Mouse (Mus musculus): ENCODE data around the gene Zfp316. TPM values are rescaled to one million over a fixed set of nuclear protein-coding genes. Genes with fewer than 3 reads are reported as not detected.

Zfp316 gene
- polyA plus RNA-seq, 1 experiment from 2014 or later = 4.5 TPM

DNA sequence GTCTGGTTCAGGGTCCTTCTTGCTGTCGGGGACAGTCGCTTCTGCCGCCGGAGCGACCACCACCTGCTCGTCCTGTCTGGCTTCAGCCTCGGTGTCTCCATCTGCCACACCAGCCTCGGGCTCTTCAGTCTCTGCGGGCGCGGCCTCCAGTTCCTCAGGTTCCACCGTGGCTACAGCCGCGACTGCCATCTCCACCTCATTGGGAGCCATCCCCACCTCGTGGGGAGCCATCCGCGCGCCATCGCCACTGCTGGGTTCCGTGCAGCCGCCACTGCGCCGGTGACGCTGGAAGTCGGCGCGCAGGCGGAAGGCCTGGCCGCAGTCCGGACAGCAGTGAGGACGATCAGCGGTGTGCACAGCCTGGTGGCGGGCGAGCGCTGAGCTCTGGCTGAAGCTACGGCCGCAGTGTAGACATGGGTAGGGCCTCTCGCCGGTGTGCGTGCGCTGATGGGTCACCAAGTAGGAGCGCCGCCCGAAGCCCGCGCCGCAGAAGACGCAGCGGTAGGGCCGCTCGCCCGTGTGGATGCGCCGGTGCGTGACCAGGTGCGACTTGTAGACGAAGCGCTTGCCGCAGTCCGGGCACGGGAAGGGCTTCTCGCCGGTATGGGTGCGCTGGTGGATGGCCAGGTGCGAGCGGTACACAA lies 15.2 kb downstream of the Zfp316 start:
- Histone ChIP-seq H3K4me1 (peaks cover 23% of the 10 kb centered on the region), H3K4me3 (peak overlapping the region; percentile 48), H3K9me3 (no peaks in the 10 kb centered on the region), H3K27ac (no peak overlapping the region), H3K9ac (0 out of 2 replicates have a peak overlapping the region, but pooled peaks have one; percentile 68), H3K4me2 (peak overlapping the region; percentile 81), H3K27me3 (peaks cover 82% of the 10 kb centered on the region), H3K36me3 (peaks cover 77% of the 10 kb centered on the region)
- 12% methylated on average over 66 of the region's 66 CpGs for WGBS
- ATAC-seq (ENCODE audit: insufficient number of reproducible peaks, insufficient read depth, low FRiP score, low TSS enrichment, low read depth) = no peak

- Histone ChIP-seq H3K36me3 (peaks cover 77% of the 10 kb centered on the region), H3K4me2 (peak overlapping the region; percentile 81), H3K4me1 (peaks cover 23% of the 10 kb centered on the region), H3K9ac (peak overlapping the region; percentile 68), H3K27me3 (peaks cover 81% of the 10 kb centered on the region), H3K9me3 (no peaks in the 10 kb centered on the region), H3K4me3 (peak overlapping the region; percentile 48), H3K27ac (no peak overlapping the region)
- ATAC-seq (ENCODE audit: insufficient number of reproducible peaks, insufficient read depth, low FRiP score, low TSS enrichment, low read depth) = no peak
- WGBS = 3% methylated on average over 81 of the region's 81 CpGs
These were observed 15.8 kb downstream of the Zfp316 start for GRCm38 (mm10) chr5:143253881-143254486.

DNA sequence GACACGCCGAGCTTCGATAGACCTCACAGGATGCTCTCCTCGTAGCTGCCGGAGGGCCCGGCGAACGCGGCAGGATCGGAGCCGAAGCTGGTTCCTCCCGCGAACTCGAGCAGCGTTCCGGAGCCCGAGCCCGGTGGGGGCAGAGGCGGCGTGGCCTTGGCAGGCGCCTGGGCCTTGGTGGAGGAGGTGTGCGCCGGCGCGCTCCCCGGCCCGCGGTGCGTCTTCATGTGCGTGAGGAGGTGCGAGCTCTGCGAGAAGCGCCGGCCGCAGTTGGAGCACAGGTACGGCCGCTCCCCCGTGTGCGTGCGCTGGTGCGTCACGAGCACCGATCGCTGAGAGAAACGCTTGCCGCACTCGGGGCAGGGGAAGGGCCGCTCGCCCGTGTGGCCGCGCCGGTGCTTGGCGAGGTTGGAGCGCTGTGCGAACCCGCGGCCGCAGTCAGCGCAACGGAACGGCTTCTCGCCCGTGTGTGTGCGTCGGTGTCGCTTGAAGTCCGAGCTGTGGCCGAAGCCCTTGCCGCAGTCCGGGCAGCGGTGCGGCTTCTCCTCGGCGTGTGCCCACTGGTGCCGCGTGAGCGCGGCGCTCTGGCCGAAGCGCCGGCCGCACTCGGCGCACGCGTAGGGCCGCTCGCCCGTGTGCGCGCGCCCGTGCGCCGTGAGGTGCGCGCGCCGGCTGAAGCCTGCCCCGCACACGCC lies 16.5 kb downstream of the Zfp316 start:
- H3K9me3 ChIP-seq = no peaks in the 10 kb centered on the region
- H3K9ac ChIP-seq = peak overlapping the region; percentile 68
- H3K4me2 ChIP-seq = peak overlapping the region; percentile 81
- H3K4me3 ChIP-seq = peak overlapping the region; percentile 48
- 3% methylated on average over 103 of the region's 103 CpGs for WGBS
- peaks cover 73% of the 10 kb centered on the region for H3K36me3 ChIP-seq
- peaks cover 77% of the 10 kb centered on the region for H3K27me3 ChIP-seq
- H3K4me1 ChIP-seq = peaks cover 23% of the 10 kb centered on the region
- peak; percentile 15; the same call in 1 of the 2 replicates for ATAC-seq (ENCODE audit: insufficient number of reproducible peaks, insufficient read depth, low FRiP score, low TSS enrichment, low read depth)
- no peak overlapping the region for H3K27ac ChIP-seq

- 25% methylated on average over 18 of the region's 18 CpGs for WGBS
These were observed 17.0 kb downstream of the Zfp316 start for GRCm38 (mm10) chr5:143252791-143253185.

DNA sequence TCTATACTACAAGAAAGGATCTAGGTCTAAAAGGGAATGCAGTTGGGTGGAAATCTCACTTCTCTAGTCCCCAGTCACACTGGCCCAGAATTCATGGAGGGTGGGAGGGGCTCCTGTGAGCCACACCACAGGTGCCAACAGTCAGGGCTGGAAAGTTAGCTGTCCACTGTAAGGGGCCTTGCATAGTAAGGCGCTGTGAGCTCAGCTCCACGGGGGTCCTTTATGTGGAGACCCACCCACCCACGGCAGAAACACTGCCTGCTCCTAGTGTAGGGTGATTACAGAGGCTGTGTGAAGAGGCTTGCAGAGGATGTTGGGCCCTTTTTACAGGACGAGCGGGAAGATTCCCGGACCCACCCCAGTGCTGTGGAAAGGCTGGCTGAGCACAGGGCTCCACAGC lies 17.8 kb downstream of the Zfp316 start:
- no peak for ATAC-seq (ENCODE audit: insufficient number of reproducible peaks, insufficient read depth, low FRiP score, low TSS enrichment, low read depth)
- Histone ChIP-seq H3K4me2 (no peak overlapping the region), H3K4me3 (no peak overlapping the region), H3K27me3 (peaks cover 64% of the 10 kb centered on the region), H3K9me3 (no peaks in the 10 kb centered on the region), H3K27ac (no peak overlapping the region), H3K36me3 (peaks cover 73% of the 10 kb centered on the region), H3K4me1 (peaks cover 23% of the 10 kb centered on the region), H3K9ac (no peak overlapping the region)
- WGBS = 44% methylated on average over 6 of the region's 6 CpGs

More at GRCm38 (mm10) chr5:143252791-143253185, 17.0 kb downstream of the Zfp316 start:
- peaks cover 73% of the 10 kb centered on the region for H3K36me3 ChIP-seq
- peak overlapping the region; percentile 81 for H3K4me2 ChIP-seq
- H3K27ac ChIP-seq = no peak overlapping the region
- peak overlapping the region; percentile 48 for H3K4me3 ChIP-seq
- ATAC-seq (ENCODE audit: insufficient number of reproducible peaks, insufficient read depth, low FRiP score, low TSS enrichment, low read depth) = no peak
- H3K9me3 ChIP-seq = no peaks in the 10 kb centered on the region
- H3K9ac ChIP-seq = no peak overlapping the region
- peaks cover 23% of the 10 kb centered on the region for H3K4me1 ChIP-seq
- peaks cover 71% of the 10 kb centered on the region for H3K27me3 ChIP-seq

- Histone ChIP-seq H3K4me1 (no peaks in the 10 kb centered on the region), H3K9ac (no peak overlapping the region), H3K36me3 (peaks cover 94% of the 10 kb centered on the region), H3K27me3 (no peaks in the 10 kb centered on the region), H3K27ac (no peak overlapping the region), H3K4me2 (no peak overlapping the region), H3K4me3 (no peak overlapping the region), H3K9me3 (no peaks in the 10 kb centered on the region)
- WGBS = 97% methylated on average over 26 of the region's 26 CpGs
- ATAC-seq (ENCODE audit: insufficient number of reproducible peaks, insufficient read depth, low FRiP score, low TSS enrichment, low read depth) = no peak
These were observed 24.9 kb downstream of the Zfp316 start for GRCm38 (mm10) chr5:143244926-143245325.

DNA sequence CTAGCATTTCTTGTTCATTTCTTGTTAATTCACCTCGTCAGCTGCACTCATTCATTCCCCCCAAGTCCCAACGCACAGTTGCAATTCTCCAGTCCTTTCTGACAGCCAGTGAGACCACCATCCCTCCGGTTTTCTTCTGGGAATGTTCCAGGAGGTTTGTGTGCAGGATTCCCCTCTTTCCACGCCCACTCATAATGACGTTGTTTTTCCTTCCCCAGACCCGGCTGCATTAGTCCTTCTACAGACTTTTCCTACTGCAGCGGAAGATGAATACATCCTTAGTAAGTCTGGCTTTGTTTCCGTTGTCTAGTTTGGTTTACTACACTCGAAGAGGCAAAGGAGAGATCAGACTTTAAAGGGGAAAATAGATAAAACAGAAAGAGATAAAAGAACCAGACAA lies 33.8 kb downstream of the Zfp316 start:
- peaks cover 14% of the 10 kb centered on the region for H3K4me1 ChIP-seq
- no peaks in the 10 kb centered on the region for H3K9me3 ChIP-seq
- H3K4me3 ChIP-seq = peak overlapping the region; percentile 85
- no peak overlapping the region for H3K27ac ChIP-seq
- peak overlapping the region; percentile 95 for H3K9ac ChIP-seq
- WGBS = 37% methylated on average over 9 of the region's 9 CpGs
- no peaks in the 10 kb centered on the region for H3K27me3 ChIP-seq
- H3K36me3 ChIP-seq = peaks cover 39% of the 10 kb centered on the region
- H3K4me2 ChIP-seq = peak overlapping the region; percentile 79
- ATAC-seq (ENCODE audit: insufficient number of reproducible peaks, insufficient read depth, low FRiP score, low TSS enrichment, low read depth) = no peak

- no peaks in the 10 kb centered on the region for H3K9me3 ChIP-seq
- WGBS = under 1% methylated on average over 57 of the region's 58 CpGs
These were observed 34.7 kb downstream of the Zfp316 start, which contains the start of gene Zfp12 for GRCm38 (mm10) chr5:143235028-143235693. TSS of gene Zfp12 (plus strand) at chr5:143235163.

GRCm38 (mm10) chr5:143226790-143227189 lies 43.0 kb downstream of the Zfp316 start, which contains the start of gene Spdye4a:
TSS of gene Spdye4a (minus strand) at chr5:143226890.
- ATAC-seq (ENCODE audit: insufficient number of reproducible peaks, insufficient read depth, low FRiP score, low TSS enrichment, low read depth) = no peak
- 89% methylated on average over 3 of the region's 3 CpGs for WGBS

More at GRCm38 (mm10) chr5:143235028-143235693, 34.7 kb downstream of the Zfp316 start, which contains the start of gene Zfp12:
- peak within 1 kb of the TSS; percentile 79 for H3K4me2 ChIP-seq
- H3K9ac ChIP-seq = peak within 1 kb of the TSS; percentile 95
- H3K4me3 ChIP-seq = peak within 1 kb of the TSS; percentile 85
- H3K27ac ChIP-seq = peak within 1 kb of the TSS; percentile 98
- no peaks in the 10 kb centered on the region for H3K27me3 ChIP-seq
- H3K36me3 ChIP-seq = peaks cover 30% of the 10 kb centered on the region
- peak; percentile 96 for ATAC-seq (ENCODE audit: insufficient number of reproducible peaks, insufficient read depth, low FRiP score, low TSS enrichment, low read depth)
- H3K4me1 ChIP-seq = peaks cover 14% of the 10 kb centered on the region

DNA sequence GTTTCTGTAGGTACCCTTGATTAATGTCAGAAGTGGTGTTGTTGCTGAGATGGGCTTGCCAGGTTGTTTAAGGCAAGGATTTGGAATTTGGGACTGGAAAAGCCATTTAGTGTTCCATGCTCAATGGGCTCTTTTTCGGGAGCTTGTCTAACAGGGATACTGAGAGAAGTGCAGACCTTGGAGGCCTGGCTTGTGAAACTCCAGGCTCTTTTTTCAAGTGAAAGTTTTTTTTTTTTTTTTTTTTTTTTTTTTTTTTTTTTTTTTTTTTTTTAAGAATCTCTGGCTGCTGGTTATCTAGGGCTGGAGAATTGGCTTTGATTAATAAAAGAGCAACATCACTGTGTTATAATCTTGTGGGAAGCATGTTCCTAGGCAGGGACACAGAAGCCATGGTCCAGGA lies 47.5 kb downstream of the Zfp316 start:
- Histone ChIP-seq H3K4me3 (no peak overlapping the region), H3K36me3 (no peaks in the 10 kb centered on the region), H3K9ac (no peak overlapping the region), H3K4me1 (no peaks in the 10 kb centered on the region), H3K4me2 (no peak overlapping the region), H3K27me3 (no peaks in the 10 kb centered on the region), H3K9me3 (no peaks in the 10 kb centered on the region), H3K27ac (no peak overlapping the region)
- no peak for ATAC-seq (ENCODE audit: insufficient number of reproducible peaks, insufficient read depth, low FRiP score, low TSS enrichment, low read depth)
- WGBS = 86% methylated on average over 1 of the region's 1 CpGs

More at GRCm38 (mm10) chr5:143226790-143227189, 43.0 kb downstream of the Zfp316 start, which contains the start of gene Spdye4a:
- peaks cover 9% of the 10 kb centered on the region for H3K9me3 ChIP-seq
- H3K27me3 ChIP-seq = no peaks in the 10 kb centered on the region
- H3K9ac ChIP-seq = no peak within 1 kb of the TSS
- H3K4me1 ChIP-seq = no peaks in the 10 kb centered on the region
- no peaks in the 10 kb centered on the region for H3K36me3 ChIP-seq
- no peak within 1 kb of the TSS for H3K4me2 ChIP-seq
- H3K4me3 ChIP-seq = no peak within 1 kb of the TSS
- no peak within 1 kb of the TSS for H3K27ac ChIP-seq

DNA sequence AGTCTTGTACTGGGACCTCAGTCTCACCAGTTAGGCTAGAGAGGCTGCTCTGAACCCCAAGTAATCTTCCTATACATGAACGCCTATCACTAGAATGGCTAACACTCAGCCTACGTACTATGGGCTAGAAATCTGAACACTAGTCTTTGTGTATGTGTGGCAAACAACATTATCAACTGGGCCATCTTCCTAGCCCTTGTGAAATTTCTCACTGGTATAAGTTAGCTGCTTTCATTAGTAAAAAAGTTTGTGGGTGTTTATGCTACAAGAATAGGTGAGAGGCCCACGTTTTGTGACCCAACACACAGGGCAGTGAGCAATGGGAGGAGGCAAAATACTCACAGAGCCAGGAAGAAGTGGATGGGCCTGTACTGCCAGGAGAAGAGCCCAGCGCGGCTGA lies 48.8 kb downstream of the Zfp316 start:
- Histone ChIP-seq H3K9me3 (no peaks in the 10 kb centered on the region), H3K27me3 (no peaks in the 10 kb centered on the region), H3K27ac (no peak overlapping the region), H3K36me3 (no peaks in the 10 kb centered on the region), H3K4me3 (no peak overlapping the region), H3K4me1 (no peaks in the 10 kb centered on the region), H3K9ac (no peak overlapping the region), H3K4me2 (no peak overlapping the region)
- no peak for ATAC-seq (ENCODE audit: insufficient number of reproducible peaks, insufficient read depth, low FRiP score, low TSS enrichment, low read depth)
- 77% methylated on average over 5 of the region's 5 CpGs for WGBS

All from embryonic facial prominence, embryonic 13.5 days (tissue).